Mouse (Mus musculus) inflammation-experienced regulatory T-cells, adult 6 months (primary cell): ENCODE measurements around the gene Sarm1. TPM values are rescaled to one million over a fixed set of nuclear protein-coding genes. Genes with fewer than 3 reads are reported as not detected.
"Not testable (repeated sequence)": the region's sequence is repeated elsewhere in the genome, so short reads cannot be mapped to it uniquely, and the experiment has no call there.

Experiments
- ATAC-seq: one replicate; pipeline ENCODE4 v1.8.0; 2017
- polyA plus RNA-seq, 3 experiments: library from polyadenylated mRNA; unstranded; fragments of 100-300 nt; shearing (Covaris generic); gene quantifications; one replicate each; pipeline ENCODE4 v1.2.1; 2017

The Sarm1 gene
- 1 to 10 TPM in 1 of 3 experiments, under 1 TPM in 2; 0.41 to 2.2 (median 0.97) TPM for polyA plus RNA-seq

GRCm38 (mm10) chr11:78497544-78498522 is at the start of gene Sarm1:
TSS of gene Sarm1 (minus strand) at chr11:78497754.
- peak; percentile 97 for ATAC-seq

- no peak for ATAC-seq
Measured at GRCm38 (mm10) chr11:78545181-78545580, 47.6 kb upstream of the Sarm1 start.

- ATAC-seq = no peak
Measured at GRCm38 (mm10) chr11:78544449-78545111, 47.0 kb upstream of the Sarm1 start.

GRCm38 (mm10) chr11:78540358-78540757 is 42.8 kb upstream of the Sarm1 start:
- ATAC-seq = no peak

GRCm38 (mm10) chr11:78536690-78537084 is 39.1 kb upstream of the Sarm1 start:
- ATAC-seq = no peak

GRCm38 (mm10) chr11:78536080-78536689 is 38.6 kb upstream of the Sarm1 start, which contains the start of the genes Tnfaip1 and Ift20:
TSS of gene Tnfaip1 (minus strand) at chr11:78536332.
TSS of gene Ift20 (plus strand) at chr11:78536361.
- ATAC-seq = peak; percentile 95

GRCm38 (mm10) chr11:78535376-78536079 is 38.0 kb upstream of the Sarm1 start:
- ATAC-seq = peak; percentile 20

- no peak for ATAC-seq
Measured at GRCm38 (mm10) chr11:78534516-78534915, 37.0 kb upstream of the Sarm1 start.

GRCm38 (mm10) chr11:78531515-78531914 is 34.0 kb upstream of the Sarm1 start:
- not testable (repeated sequence) for ATAC-seq

GRCm38 (mm10) chr11:78531046-78531445 is 33.5 kb upstream of the Sarm1 start:
- ATAC-seq = no peak

GRCm38 (mm10) chr11:78530001-78530400 is 32.4 kb upstream of the Sarm1 start:
- no peak for ATAC-seq

- no peak for ATAC-seq
Measured at GRCm38 (mm10) chr11:78528714-78529113, 31.2 kb upstream of the Sarm1 start.

- ATAC-seq = no peak
Measured at GRCm38 (mm10) chr11:78524838-78525237, 27.3 kb upstream of the Sarm1 start.

- no peak for ATAC-seq
Measured at GRCm38 (mm10) chr11:78523241-78523955, 25.8 kb upstream of the Sarm1 start.

GRCm38 (mm10) chr11:78522481-78522997 is 25.0 kb upstream of the Sarm1 start:
- no peak for ATAC-seq

- no peak for ATAC-seq
Measured at GRCm38 (mm10) chr11:78521880-78522279, 24.3 kb upstream of the Sarm1 start.

GRCm38 (mm10) chr11:78518931-78519330 is 21.4 kb upstream of the Sarm1 start:
- ATAC-seq = no peak

GRCm38 (mm10) chr11:78515549-78516325 is 18.2 kb upstream of the Sarm1 start:
- ATAC-seq = no peak

GRCm38 (mm10) chr11:78513106-78513790 is 15.7 kb upstream of the Sarm1 start:
- ATAC-seq = no peak
